Mouse (Mus musculus): ENCODE results near the gene Csf3.
"Not testable (repeated sequence)": the region's sequence is repeated elsewhere in the genome, so short reads cannot be mapped to it uniquely, and the experiment has no call there.

Gene Csf3

DNA sequence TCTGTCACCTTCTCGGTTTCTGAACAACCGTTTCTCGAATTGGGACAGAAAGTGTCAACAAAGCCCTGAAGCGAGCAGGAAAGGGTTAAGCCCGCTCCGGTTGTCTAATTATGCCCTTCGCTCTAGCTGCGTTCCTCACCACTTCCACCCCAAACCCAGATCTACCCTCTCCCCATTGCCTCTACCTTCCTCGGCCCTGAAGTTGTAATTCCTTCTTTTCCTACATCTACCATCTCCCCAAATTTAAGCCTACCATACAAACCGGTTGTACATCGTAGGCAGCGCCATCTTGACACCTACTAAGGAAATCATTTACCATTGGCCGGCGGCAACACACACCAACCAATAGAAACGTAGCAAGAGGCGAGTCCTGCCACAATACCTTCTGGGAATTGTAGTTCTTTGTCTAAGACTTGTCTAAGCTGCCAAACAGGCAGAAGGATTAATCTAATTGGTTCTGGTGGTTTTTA lies 28.1 kb downstream of the Csf3 start, which contains the start of gene Med24:
Gene Med24, minus strand, starts transcription at position 317 of the 470 bp plus-strand sequence.
- peak; percentile 90 to 96 for DNase-seq (ENCODE audit: inconsistent age in 2 of 2, low spot score in 1 of 2)

DNA sequence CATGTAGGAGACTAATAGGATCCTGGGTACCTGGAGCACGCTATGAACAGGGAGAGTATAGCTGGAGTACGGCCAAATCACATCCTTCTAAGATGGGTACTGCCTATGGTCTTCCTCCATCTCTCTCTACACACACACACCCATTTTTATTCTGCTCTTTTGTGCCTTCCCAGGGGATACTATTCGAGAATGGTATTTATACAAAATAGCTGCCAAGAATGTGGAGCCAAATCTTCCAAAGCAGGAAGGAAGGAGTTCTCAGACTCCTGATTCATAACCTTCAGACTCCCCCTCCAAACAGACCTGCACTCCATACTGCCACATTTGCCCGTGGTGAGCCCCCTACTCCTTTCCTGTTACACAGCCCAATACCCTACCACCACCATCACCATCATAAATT lies 29.7 kb downstream of the Csf3 start:
- DNase-seq (ENCODE audit: inconsistent age in 2 of 2, low spot score in 1 of 2) = no peak

DNA sequence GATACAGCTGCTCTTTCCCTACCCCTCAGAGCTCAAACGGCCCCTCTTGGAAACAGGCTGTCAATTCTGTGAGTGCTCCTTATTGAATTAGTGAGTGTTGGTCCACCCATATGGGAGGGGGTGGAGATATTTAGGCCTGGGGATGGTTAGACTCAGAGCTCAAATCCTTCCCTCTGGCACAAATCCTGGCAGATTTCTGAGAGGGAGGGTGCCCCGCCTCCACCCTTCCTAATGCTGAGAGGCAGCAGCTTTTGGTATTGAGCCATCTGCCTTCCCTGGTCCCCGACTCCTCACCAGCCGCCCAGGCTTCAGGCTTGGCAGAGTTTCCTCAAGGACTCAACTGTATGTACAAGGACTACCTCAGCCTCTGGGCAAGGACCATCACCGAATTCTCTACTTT lies 30.1 kb downstream of the Csf3 start:
- DNase-seq (ENCODE audit: inconsistent age in 2 of 2, low spot score in 1 of 2) = peak; percentile 53 to 81

DNA sequence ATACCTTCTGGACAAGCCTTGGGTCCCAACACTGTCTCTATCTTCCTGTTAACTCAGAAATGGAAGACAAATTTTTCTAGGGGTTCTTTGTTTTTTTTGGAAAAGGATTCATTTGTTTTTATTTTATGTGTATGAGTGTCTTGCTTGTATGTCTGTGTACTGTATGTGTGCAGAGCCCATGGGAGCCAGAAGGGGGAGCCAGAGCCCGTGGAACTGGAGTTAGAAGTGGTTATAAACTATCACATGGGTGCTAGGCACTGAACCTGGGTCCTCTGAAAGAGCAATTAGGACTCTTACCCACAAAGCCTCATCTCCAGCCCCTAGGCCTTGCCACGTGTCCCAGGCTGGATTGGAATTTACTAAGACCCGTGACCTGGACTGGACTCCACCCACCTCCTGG lies 33.0 kb downstream of the Csf3 start:
- DNase-seq (ENCODE audit: inconsistent age in 2 of 2, low spot score in 1 of 2) = peak in 1 of 2 experiments; percentile 20

DNA sequence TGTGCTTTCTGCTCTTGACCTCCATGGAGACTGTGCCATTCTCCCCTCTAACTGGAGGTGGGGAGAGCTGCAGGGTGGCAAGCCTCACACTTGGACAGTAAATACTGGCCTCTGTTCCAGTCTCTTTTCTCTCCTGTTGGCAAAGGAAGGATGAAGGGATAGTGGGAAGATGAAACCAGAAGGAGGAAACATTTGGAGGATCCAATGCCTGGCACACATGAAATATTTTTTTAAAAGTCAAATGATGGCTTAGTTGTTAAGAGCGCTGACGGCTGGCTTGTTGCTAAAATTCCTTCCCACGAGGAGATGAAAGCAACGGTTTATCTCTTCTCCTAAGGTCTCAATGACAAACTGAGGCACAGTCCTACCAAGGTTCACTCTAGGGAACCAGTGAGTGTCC lies 34.0 kb downstream of the Csf3 start:
- no peak for DNase-seq (ENCODE audit: inconsistent age in 2 of 2, low spot score in 1 of 2)

DNA sequence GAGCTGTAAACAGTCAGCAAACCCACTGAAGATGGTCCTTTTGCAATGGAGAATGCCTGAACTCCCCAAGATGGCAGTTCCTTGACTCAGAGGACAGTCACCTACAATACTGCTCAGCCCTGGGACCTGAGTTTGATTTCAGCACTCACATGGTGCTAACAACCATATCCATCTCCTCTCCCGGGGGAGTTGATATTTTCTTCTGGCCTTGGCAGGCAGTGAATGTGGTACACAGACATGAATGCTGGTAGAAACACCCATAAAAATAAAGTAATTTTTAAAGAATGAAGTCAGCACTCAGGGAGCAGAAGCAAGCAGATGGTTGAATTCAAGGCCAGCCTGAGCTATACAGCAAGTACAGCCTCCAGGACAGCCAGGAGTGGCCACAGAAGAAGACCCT lies 35.1 kb downstream of the Csf3 start:
- DNase-seq (ENCODE audit: inconsistent age in 2 of 2, low spot score in 1 of 2) = no peak

DNA sequence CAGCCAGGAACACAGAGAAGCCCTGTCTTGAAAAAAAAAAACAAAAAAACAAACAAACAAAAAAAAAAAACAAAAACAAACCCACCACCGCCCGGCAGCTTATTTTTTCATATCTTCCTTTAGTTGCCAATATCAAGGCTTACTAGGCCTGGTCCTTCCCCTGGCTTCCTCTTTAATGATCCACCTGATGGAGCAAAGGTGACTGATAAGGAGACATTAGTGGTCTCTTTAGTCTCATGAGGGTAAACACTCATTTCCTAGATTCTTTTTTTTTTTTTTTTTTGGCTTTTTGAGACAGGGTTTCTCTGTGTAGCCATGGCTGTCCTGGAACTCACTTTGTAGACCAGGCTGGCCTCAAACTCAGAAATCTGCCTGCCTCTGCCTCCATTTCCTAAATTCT lies 36.2 kb downstream of the Csf3 start:
- not testable (repeated sequence) for DNase-seq (ENCODE audit: inconsistent age in 2 of 2, low spot score in 1 of 2)

DNA sequence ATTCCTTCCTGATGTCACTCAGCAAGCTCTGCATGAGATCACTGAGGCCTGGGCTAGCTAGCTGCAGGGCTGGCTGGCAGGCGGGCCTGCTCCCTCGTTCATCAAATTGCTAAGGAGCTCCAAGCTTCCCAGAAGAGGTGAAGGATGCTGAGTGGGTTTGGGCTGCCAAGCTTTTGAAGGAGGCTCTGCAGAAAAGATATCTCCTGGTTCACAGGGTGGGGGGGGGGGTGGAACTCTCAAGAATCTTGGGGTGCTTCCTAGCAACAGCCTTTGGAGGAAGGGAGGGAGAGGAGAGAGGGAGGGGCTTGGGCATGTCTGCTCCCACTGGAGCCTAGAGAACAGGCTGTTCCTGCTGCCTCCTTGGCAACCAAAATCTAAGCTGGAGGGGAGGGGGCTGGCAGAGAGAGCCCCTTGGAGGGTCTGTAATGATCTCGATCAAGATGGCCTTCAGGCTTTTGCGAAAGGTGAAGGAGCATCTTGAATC lies 37.4 kb downstream of the Csf3 start:
- no peak for DNase-seq (ENCODE audit: inconsistent age in 2 of 2, low spot score in 1 of 2)

DNA sequence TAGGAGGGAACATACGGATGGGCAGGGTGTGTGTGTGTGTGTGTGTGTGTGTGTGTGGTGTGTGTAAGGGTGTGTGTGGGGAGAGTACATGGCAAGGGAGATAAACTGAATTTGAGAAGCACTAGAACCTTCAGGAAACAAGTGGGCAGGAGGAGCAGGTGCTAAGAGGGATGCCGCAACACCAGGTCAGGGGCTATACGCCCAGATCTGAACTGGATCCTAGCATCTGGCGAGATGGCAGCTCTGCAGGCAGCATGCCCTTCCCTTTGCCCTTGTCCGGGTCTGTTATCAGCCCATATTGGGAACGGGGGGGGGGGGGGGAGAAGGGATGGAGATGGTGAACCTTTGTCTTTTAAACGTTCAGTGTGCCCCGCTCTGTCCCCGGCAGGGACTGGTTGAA lies 37.9 kb downstream of the Csf3 start:
- DNase-seq (ENCODE audit: inconsistent age in 2 of 2, low spot score in 1 of 2) = peak in 1 of 2 experiments; percentile 18

DNA sequence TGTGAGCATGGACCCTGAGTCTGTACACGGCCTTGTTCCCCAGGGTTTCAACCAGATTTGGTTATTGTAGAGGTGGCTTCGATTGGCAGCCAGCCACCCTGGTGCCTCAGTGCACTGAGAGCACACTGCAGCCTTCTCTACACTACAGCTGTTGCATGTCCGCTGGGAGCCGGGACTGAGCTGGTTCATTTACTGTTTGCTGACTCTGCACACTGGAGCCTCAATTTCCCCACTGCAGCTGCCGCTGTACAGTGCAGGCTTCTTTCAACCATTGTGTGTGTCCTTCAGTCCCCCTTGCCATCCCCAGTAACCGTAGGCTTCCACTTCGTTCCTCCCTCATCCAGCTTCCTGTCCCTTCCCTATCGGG lies 38.9 kb downstream of the Csf3 start:
- no peak for DNase-seq (ENCODE audit: inconsistent age in 2 of 2, low spot score in 1 of 2)

DNA sequence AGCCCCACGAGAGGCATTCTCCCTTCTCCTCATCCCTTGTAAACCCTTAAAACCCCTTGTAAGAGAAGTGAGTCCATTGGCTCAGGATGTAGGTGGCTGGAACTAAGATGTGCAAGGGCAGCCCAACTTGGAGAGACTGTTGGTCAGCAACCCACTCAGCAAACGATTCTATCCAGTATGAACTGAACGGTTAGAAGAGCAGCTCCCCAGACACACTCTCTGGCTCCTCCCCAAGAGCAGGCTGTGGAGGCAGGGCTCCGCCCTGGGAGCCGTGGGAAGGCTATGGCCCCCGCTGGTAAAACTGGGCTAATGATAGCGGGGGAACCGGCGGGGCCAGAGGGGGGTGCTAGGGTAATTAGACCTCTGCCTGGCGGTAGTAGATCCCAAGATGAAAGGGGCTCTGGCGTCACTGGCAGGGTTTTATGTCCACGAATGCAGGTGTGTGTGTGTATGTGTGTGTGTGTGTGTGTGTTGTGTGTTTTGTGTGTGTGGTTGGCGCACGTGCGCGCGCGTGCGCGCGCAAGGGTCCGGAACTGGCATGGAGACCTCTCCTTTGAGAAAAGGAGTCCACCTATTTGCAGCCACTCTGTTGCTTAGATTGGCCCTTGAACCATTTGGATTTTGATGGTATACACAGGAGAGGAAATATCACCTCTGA lies 39.5 kb downstream of the Csf3 start, which contains the start of gene Thra:
Gene Thra, plus strand, starts transcription at position 246 of the 658 bp plus-strand sequence.
- peak; percentile 78 to 90 for DNase-seq (ENCODE audit: inconsistent age in 2 of 2, low spot score in 1 of 2)

DNA sequence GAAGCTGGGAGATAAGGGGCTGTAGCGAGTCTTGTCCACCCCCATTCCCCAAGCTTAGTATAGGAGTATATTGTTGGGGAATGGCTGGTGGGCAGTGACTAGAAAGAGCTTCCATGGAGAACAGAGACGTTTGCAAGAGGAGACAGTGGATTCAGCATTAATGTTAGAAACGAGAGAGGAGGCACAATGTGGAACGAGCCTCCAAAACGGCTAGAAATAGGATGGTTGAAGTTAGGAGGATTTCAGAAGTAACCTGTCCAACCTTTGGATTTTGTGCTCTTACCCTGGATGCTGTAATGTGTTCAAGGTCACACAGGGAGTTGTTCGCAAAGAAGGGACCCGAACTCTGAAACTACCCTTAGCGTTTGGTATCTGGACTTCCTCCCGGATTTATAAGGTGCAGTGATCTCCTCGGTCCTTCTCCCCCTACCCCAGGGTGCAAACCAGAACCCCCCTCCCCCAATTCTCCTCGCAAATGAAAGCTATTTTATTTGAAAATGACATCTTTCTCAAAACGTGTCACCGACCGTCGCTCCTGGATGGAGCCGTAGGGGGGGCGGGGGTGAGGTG lies 40.1 kb downstream of the Csf3 start:
- DNase-seq (ENCODE audit: inconsistent age in 2 of 2, low spot score in 1 of 2) = peak in 1 of 2 experiments; percentile 77

DNA sequence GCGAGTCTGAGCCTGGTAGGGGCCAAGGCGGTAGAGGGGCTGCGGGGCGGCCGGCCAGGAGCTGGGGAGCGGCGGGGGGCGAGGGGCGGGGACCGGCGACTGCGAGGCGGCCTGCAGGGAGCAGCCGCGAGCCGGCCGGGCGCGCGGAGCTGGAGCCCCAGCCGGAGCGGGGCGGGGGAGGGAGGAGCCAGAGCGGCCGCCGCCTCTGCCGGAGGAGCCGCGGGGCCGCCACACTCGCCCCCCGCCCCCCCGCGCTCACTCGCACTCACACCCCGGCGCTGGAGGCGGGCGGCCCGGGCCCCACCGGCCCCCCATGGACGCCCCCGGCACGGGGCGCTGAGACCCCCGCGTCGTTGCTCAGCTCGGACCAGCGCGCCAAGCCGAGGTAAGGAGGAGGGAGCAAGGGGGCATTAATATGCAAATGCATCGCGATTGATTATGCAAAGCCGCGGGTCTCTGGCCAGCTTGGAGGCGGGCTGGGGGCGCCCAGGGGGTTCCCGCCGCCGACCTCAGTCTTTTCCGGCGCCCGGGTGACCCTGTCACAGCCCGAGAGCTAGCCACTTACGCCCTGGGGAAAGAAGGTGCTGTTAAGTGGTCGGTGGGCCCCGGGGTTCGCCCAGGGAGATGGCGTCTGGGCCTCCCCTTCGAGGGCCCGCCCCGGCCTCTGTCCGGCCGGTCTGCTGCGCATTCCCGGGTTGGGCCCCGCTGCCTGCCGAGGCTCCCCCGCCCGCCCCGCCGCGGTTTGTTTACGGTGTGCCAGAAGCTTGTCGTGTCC lies 40.7 kb downstream of the Csf3 start:
- DNase-seq (ENCODE audit: inconsistent age in 2 of 2, low spot score in 1 of 2) = peak; percentile 87 to 95

DNA sequence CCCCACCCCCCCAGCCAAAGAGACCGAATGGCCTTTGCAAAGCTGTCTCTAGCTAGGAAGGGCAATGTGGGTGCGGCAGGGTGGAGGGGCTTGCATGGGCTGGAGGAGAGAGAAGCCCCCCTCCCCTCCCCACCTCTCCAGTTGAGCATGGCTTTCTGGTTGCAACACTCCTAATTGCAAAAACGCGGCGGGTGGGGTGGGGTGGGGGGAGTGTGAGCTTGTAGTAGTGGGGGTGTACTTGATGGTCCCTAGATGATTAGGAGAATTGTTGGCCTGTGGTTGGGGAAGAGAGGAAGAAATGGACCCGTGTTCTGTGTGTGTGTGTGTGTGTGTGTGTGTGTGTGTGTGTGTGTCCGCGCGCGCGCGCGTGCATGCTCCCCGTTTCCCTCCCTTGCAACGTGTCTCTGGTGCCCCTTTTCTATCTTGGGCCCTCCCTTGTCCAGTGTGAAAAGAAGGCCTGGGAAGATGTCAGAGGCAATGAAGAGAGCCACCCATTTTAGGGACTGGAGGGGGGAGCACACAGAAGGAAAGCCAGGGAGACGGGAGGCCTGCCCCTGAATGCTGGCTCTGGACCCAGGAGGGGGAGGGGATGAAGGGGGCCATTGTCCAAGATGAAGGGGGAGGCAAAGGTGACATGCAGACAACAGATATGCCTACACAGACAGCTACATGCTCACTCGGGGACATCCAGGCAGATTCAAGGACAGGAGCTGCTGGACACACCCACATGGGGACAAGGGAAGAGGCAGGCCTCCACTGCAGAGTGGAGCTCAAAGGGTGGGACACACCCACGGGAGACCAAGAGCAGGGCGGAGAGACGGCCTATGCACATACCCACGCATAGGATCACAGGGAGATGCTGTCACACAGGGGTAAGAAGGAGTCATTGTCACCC lies 41.6 kb downstream of the Csf3 start:
- DNase-seq (ENCODE audit: inconsistent age in 2 of 2, low spot score in 1 of 2) = peak; percentile 68 to 86

DNA sequence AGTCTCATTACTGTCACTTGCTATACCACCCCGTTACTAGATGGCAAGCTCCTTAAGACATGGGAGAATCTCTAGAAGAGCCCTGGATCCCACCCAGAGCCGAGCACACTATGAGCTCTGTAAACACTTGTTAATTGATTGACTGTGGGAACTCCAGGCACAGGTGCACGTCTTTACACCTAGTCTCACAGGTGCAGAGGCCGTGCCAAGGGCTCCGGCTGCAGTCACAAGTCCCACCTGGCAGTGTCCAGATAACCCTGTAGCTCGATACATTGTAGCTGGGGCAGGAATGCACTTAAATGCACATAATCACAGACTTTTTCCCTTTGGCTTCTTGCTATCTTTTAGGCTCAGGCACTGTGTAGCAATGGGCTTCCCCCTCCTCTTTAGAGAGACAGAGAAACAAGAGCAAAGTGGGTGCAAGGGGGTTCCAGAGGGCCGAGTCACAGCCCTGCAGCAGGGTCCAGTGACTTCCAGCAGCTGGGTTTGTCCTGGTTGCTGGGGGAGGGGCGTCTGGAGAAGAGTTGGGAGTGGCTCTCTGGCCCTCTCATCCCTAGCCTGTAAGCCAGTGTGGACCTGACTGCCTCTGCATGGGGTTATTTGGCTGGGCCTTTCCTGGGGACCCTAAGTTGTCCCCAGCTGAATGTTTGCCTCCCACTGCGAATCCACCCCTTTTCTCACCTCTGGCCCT lies 42.7 kb downstream of the Csf3 start:
- DNase-seq (ENCODE audit: inconsistent age in 2 of 2, low spot score in 1 of 2) = peak; percentile 56 to 75

DNA sequence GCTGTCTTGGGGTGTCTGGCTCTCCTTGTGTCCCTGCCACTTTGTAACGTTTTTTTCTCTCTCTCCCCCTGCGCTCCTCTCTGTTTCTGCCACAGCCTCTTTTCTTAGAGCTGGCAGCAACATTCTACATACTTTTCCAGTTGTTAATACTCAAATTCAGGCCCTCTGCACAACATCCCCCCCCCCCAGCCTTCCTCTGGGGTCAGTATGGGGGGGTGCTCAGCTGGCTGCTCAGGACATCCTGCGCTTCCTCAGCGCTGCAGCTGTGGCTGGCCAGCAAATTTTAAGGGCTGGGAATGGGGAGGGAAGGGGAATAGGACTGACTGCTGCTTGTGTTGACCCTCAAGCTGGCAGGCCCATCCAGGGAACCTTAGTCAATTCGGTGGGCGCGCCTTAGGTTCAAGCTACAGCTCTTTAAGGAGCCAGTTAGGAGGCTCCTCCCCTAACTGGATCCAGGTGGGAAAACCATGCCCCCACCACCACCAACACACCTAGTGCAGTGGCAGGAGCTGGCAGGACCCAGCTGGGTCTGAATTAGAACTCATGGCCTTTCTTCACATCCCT lies 43.5 kb downstream of the Csf3 start:
- peak in 1 of 2 experiments; percentile 62 for DNase-seq (ENCODE audit: inconsistent age in 2 of 2, low spot score in 1 of 2)

DNA sequence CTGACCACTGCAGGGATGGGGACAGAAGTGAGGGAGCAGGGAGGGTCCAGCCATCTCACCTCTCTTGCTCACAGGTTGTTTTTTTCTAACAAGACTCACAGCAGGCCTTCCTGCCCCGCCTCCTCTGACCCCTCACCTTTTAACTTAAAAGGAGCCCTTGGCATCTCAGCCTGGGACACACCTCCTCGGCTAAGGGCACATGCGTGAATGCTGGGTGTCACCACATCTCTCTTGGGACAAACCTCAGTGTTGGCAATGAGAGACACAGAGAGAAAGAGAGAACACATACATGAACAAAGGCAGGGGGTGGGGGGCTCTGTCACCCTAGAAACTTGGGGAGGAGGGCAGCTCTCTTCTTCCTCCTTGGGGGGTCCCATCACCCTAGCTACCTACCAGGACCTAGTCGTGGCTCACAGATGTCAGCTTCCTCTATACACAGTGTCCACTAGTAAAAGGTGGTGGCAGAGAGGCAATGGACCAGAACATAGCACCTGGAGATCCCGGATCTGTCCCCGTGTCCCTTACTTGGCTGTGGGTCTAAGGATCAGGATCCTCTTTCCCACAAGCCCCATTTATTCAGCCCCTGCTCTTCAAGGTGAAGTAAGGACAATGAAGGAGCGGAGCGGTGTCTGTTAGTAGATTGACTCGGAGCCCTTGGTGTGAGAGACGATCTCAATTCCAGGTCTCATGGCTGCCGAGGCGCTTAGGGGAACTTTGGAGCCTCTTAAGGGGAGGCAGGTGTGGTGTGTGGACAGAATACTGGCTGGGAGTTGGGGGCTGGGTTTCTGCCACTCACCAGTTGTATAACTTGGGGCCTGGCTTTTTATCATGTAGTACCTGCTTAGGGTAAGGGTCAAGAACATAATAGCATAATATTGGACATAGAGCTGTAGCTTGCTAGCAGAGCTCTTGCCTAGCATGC lies 45.1 kb downstream of the Csf3 start:
- DNase-seq (ENCODE audit: inconsistent age in 2 of 2, low spot score in 1 of 2) = peak in 1 of 2 experiments; percentile 65

DNA sequence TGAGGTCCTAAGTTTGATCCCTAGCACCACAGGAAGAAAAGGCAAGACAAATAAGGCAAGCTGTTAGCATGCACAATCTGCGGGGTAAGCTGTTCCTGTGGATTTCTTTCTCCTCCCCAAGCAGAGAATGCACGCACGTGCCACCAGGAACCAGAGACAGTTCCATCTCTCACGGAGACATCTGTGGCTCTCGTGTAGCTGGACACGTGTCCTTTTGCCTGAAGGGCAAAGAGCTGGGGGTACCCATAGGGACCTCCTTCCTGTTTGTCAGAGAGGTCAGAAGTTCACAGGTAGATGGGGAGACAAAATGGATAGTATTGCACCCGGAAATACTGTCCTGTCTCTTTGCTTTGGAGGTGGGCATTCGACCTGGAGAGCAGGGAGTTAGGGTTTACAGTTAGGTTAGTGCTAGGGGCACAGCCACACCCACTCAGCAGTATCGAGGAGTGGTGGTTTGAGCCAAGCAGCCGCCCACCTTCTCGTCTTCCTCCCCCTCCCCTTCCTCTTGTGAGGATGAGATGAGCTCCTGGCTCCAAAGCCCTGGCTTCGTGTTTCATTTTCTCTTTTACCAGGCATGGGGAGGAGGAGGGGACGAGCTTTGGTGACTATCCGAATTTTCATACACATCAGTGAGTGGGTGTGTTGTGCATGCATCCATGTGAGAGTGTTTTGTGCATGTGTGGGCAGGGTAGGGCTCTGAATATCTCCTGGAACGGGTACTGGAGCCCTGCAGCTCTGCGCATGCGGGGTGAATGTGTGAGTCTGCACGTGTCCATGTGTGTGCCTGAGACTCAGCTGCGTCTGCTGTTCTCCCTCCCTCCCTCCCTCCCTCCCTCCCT lies 46.0 kb downstream of the Csf3 start:
- DNase-seq (ENCODE audit: inconsistent age in 2 of 2, low spot score in 1 of 2) = peak; percentile 87 to 94

Data from adrenal gland, adult (tissue).